Mouse (Mus musculus) brain, adult 2 months (tissue): ENCODE results near the gene Itga6.
"Not testable (repeated sequence)": the region's sequence is repeated elsewhere in the genome, so short reads cannot be mapped to it uniquely, and the experiment has no call there.

Experiments used
- DNase-seq: peaks from one replicate; pipeline ENCODE4 v3.0.0; 2011; ENCODE audit warnings: low read depth, low spot score

The Itga6 gene

GRCm38 (mm10) chr2:71745610-71746374, at the start of gene Itga6:
TSS of gene Itga6 (plus strand) at chr2:71745616.
- no peak for DNase-seq

DNA sequence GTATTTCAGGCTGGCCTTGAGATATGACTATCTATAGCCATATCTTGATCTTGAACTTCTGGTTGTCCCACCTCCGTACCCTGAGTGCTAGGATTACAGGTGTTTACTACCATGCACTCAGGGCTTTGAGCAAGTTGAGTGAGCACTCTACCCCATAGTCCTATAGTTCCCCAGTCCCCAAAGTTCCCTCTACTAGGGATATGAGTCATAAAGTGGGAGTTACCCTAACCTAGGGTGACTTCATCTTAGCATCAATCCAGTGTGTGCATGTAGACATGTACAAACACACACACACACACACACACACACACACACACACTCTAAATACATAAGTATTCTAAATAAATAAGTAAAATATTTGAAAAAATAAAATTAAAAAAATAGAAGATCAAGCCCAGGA, 48.6 kb upstream of the Itga6 start:
- no peak for DNase-seq

- peak; percentile 39 for DNase-seq
Observed at GRCm38 (mm10) chr2:71697408-71698336, 47.7 kb upstream of the Itga6 start.

- no peak for DNase-seq
Observed at GRCm38 (mm10) chr2:71698366-71698765, 47.0 kb upstream of the Itga6 start.

DNA sequence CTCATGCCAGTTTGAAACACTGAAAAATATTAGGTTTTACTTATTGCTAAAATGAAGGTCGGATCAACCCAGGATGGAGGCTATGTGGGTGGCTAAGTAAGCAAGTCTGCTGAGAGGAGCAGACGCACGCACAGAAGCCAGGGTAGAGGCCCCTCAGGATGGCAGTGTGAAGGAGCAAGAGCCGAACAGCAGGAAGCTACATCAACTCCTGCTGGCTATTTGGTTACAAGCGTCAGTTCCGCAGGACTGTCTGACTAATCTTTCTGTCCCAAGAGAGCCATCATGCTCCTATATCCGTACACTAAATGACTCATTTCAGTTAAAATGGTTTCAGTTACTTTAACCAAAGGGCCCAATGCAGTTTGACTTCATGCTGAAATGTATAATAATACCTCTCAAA, 46.5 kb upstream of the Itga6 start:
- peak; percentile 43 for DNase-seq

DNA sequence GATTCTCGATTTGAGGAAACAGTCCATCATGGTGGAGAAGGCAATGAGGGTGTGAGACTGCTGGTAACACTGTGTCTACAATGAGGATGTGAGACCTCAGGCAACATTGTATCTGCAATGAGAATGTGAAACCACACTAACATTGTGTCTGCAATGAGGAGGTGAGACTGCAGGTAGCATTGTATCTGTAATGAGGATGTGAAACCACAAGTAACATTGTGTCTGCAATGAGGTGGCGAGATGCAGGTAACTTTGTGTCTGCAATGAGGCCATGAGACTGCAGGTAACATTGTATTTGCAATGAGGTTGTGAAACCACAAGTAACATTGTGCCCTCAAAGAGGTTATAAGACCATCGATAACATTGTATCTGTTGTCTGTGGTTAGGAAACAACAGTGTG, 44.1 kb upstream of the Itga6 start:
- DNase-seq: no peak

DNA sequence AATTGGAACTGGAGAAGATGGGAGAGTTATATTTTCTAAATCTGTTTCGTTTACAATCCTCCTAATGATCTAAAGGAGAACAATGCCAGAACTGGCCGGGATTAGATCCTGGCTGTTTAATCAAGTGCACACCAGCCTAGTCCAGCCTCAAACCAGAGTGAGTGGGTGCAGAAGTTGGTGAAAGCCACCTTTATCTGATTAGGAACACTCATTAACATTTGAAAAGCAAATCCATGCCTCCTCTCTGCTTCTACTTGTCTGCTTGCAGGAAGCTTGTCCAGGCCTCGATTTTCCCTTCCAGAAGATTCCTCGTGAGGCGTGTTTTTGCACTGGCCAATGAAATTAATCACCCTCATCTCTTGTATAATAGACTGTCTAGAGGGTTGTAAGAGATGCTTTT, 41.1 kb upstream of the Itga6 start:
- no peak for DNase-seq

GRCm38 (mm10) chr2:71708886-71709285, 36.5 kb upstream of the Itga6 start:
- no peak for DNase-seq

DNA sequence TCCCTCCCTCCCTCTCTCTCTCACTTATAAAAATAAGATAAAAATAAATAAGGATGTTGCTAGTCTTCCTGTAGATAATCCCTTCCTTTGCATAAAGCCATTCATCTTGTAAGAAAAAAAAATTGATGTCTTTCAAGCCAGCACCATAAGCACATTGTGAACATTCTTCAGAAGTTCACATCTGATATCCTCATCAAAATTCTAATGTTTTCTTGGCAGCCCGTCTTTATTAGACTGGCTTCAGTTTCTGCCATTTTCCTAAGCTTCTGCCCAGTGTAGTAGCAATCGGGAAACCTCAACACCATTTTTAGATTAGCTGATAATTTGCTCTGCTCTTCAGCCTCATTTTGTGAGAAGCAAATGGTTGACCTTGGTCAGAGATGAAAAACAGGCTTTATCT, 33.8 kb upstream of the Itga6 start:
- no peak for DNase-seq

DNA sequence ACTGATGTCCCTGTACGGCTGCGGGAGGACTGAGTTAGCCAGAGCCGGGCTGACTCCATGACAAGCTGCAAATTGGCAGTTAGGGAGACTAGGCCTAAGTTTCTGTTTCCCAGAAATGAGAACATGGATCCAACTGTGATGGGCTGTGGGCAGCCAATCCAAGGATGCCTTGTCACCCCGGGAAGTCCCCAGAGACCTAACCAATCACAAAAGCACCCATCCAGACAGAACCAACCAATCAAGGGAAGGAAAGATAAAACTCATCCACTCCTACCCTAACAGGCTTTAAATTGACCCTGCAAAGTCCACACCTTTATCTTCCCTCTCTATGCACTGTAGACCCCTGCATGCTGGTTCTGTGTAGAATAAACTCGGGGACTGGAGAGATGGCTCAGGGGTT, 31.0 kb upstream of the Itga6 start:
- no peak for DNase-seq

DNA sequence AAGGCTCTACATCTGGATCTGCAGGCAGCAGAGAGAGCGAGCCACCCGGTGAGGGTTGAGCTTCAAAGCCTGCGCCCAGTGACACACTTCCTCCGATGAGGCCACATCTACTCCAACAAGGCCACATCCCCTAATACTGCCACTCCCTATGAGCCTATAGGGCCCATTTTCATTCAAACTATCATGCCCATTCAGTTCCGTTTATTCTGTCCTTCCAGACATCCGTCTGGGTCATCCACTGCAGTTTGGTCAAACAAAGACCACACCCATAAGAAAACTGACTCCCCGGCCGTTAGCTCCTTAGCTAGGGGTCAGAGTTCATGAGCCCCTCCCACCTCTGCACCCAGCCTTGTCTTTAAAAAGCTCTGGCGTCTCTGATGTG, 26.4 kb upstream of the Itga6 start:
- DNase-seq: no peak

DNA sequence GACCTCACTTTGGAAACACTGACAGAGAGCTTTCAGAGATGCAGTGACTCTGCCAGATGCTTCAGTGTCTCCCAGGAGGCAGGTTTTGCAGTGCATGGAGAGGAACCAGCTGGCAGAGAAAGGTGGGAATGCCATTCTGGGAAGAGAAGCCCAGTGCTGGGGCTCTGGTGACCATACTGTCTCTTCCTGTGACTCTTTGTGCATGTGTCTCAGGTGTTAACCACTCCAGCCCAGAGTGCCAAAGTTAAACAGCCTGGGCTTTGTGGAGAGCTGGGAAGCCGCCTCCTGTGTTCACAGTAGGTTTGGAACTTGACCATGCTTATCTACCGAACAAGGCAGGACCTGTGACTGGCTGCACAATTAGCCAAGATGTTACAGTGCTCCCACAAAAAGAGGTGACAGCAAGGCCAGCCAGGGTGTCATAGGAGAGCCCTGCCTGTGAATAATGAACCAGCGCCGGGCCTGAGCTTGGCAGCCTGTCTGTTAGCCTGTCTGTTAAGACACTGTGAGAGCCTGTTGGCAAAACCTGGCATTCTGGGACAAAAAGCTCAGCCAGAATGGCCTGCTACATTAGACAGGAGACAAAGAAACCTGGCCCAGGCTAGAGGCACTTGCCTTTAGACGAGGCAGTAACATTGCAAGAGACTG, 25.9 kb upstream of the Itga6 start:
- no peak for DNase-seq

GRCm38 (mm10) chr2:71720556-71720955, 24.9 kb upstream of the Itga6 start:
- not testable (repeated sequence) for DNase-seq

DNA sequence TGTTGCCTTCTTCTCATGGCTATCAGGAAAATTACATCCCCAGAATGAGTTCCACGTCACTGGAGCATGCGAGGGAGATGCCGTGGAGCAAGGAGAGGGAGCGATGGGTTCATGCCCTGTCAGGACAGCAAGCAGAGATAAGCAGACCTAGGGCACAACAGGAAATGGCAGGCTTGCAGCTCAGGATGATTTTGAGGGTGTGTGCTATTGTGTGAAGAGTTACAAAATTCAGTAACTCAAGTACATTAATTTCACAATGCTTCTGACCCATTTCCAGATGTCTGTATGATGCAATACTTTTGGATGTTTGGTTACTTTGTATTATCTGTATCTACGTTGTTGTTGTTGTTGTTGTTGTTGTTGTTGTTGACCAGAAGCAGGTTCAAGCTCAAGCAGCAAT, 22.5 kb upstream of the Itga6 start:
- no peak for DNase-seq

GRCm38 (mm10) chr2:71723623-71724022, 21.8 kb upstream of the Itga6 start:
- no peak for DNase-seq

DNA sequence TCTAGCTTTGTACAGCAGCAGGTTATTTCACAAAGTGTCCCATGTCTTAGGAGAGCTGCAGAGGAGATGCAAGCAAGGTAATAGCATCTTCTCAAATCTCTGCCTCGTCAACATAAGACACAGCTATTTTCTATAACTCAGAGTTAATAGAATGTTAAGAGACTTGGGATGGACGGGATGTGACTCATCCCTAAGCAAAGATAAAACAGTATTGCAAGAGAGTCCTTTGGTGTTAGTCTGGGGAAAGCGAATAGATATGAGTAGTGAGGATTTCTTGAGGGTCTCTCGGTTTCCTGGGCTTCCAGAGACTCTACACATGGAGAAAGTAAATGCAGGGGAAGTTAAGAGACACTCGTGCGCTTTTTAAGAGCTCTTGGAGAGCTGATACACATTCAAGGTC, 21.4 kb upstream of the Itga6 start:
- no peak for DNase-seq

DNA sequence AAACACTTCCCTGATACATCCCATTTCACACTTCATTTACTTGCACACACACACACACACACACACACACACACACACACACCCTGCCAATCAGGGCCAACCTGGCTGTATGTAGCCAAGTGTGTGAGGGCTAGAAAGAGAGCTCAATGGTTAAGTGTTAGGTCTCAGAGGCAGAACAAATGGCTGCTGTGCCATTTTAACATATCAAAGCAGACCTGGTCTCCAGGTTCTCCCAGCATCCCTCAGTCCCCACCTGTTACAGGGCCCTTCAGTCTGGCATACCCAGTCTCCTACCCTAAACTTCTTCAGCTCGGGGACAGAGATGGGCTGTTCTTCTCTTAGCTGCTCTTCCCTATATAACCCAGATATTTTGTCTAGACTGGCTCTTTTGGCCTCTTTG, 20.0 kb upstream of the Itga6 start:
- DNase-seq: no peak

GRCm38 (mm10) chr2:71726883-71727676, 18.3 kb upstream of the Itga6 start:
- DNase-seq: no peak

DNA sequence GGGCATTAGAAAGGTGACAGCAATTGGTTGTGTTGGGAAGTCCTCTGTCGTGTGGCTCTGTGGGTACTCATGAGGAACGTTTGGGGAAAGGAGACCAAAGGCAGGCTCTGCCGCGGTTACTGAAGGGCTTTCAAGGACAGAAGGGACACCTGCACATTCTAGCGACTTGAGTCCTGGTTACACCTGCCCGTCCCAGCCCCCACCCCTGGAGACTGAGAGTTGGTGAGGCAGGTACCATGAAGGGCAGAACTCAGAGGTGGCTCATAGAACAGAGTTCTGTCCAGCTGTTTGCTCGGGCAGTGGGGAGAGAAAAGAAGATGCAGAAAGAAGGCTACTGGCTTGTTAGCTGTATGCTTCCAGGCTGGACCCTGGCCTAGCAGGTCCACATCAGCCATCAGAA, 17.1 kb upstream of the Itga6 start:
- DNase-seq: no peak

DNA sequence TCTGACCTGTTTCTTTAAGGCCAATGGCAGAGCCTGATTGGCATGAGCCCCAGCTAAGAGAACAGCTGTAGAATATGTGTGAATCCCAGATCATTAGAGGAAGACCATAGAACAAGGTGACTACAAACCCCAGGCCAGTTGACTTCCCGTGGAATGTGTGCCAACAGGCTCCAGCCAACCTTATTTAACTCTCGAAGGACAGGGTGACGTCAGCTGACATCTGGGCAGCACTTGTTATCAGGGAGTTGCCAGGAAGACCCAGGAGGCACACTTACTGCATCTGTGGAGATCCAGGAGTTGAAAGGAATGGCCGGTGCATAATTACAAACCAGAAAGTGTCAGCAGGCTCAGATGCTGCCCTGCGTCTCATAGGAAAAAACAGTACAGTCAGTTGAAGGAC, 16.6 kb upstream of the Itga6 start:
- DNase-seq: no peak
